Mouse (Mus musculus) midbrain, embryonic 16.5 days (tissue): ENCODE results near the gene Gm20388. TPM values are rescaled to one million over a fixed set of nuclear protein-coding genes. Genes with fewer than 3 reads are reported as not detected.

ENCODE experiments used
- ATAC-seq: fragments of 200-750 bp; cut with Nextera tagmentation; 2 replicates; pipeline ENCODE4 v1.8.0; 2017; ENCODE audit warnings: moderate TSS enrichment
- H3K27ac ChIP-seq: fragments of 300-500 bp; sonication (generic); 2 replicates; pipeline ENCODE4 v1.5.1; 2014; ENCODE audit warnings: mild to moderate bottlenecking, low read length, mixed read lengths
- H3K27me3 ChIP-seq: fragments of 300-500 bp; sonication (generic); 2 replicates; pipeline ENCODE4 v1.6.1; 2014; ENCODE audit warnings: low read depth, low read length, mixed read lengths; ENCODE audit not compliant: control insufficient read depth, insufficient read depth
- H3K36me3 ChIP-seq: fragments of 300-500 bp; sonication (generic); 2 replicates; pipeline ENCODE4 v1.6.1; 2014; ENCODE audit warnings: mild to moderate bottlenecking, low read length, moderate library complexity, mixed read lengths; ENCODE audit not compliant: control insufficient read depth, insufficient read depth
- H3K4me1 ChIP-seq: fragments of 300-500 bp; sonication (generic); 2 replicates; pipeline ENCODE4 v1.6.1; 2014; ENCODE audit warnings: mild to moderate bottlenecking, low read length, mixed read lengths; ENCODE audit not compliant: control insufficient read depth, insufficient read depth
- H3K4me2 ChIP-seq: fragments of 300-500 bp; sonication (generic); 2 replicates; pipeline ENCODE4 v1.6.1; 2014; ENCODE audit warnings: mild to moderate bottlenecking, low read length, mixed read lengths
- H3K4me3 ChIP-seq: fragments of 300-500 bp; sonication (generic); 2 replicates; pipeline ENCODE4 v1.5.1; 2014; ENCODE audit warnings: low read depth, mild to moderate bottlenecking, low read length, moderate library complexity, mixed read lengths
- H3K9ac ChIP-seq: fragments of 300-500 bp; sonication (generic); 2 replicates; pipeline ENCODE4 v1.6.1; 2014; ENCODE audit warnings: low read depth, low read length, mixed read lengths
- H3K9me3 ChIP-seq: fragments of 300-500 bp; sonication (generic); replicated peaks from 2 replicates; pipeline ENCODE4 v1.6.1; 2014; ENCODE audit warnings: mild to moderate bottlenecking, low read length, mixed read lengths; ENCODE audit not compliant: control insufficient read depth, poor library complexity, severe bottlenecking
- whole genome bisulfite sequencing: fragments of 180-500 bp; shearing (Covaris S2); extraction: QIAGEN DNeasy Blood & Tissue Kit; methylation state at CpG from one replicate; pipeline ENCODE4 v1.1.7; 2014; 5-methylcytosine and 5-hydroxymethylcytosine counted together
- polyA plus RNA-seq: library from polyadenylated mRNA; unstranded; fragments of >200 nt; fragmentation: Nextera tagmentation; extraction: Ambion mirVana; gene quantifications from 2 replicates; pipeline ENCODE4 v1.2.1, GENCODE M21; 2015

The Gm20388 gene
- polyA plus RNA-seq, 1 experiment from 2014 or later: 7.5 TPM

- Histone ChIP-seq H3K4me1 (peaks cover 23% of the 10 kb centered on the region), H3K4me2 (peak overlapping the region; percentile 21), H3K27ac (no peak overlapping the region), H3K36me3 (no peaks in the 10 kb centered on the region), H3K27me3 (no peaks in the 10 kb centered on the region), H3K9me3 (no peaks in the 10 kb centered on the region), H3K4me3 (no peak overlapping the region), H3K9ac (no peak overlapping the region)
- no peak for ATAC-seq
- 29% methylated on average over 28 of the region's 28 CpGs for WGBS
Observed at GRCm38 (mm10) chr8:121300501-121301411, 1390.1 kb downstream of the Gm20388 start.

- Histone ChIP-seq H3K4me3 (no peak overlapping the region), H3K4me2 (peak overlapping the region; percentile 21), H3K27me3 (no peaks in the 10 kb centered on the region), H3K36me3 (no peaks in the 10 kb centered on the region), H3K27ac (no peak overlapping the region), H3K9ac (peak overlapping the region; percentile 42), H3K4me1 (peaks cover 17% of the 10 kb centered on the region), H3K9me3 (no peaks in the 10 kb centered on the region)
- 12% methylated on average over 15 of the region's 15 CpGs for WGBS
- ATAC-seq: no peak
Observed at GRCm38 (mm10) chr8:121301431-121301830, 1390.8 kb downstream of the Gm20388 start.

- Histone ChIP-seq H3K27me3 (no peaks in the 10 kb centered on the region), H3K4me3 (no peak overlapping the region), H3K4me1 (peaks cover 11% of the 10 kb centered on the region), H3K36me3 (no peaks in the 10 kb centered on the region), H3K27ac (no peak overlapping the region), H3K9ac (no peak overlapping the region; the same call in 1 of the 2 replicates), H3K4me2 (peak overlapping the region; percentile 21), H3K9me3 (no peaks in the 10 kb centered on the region)
- 77% methylated on average over 10 of the region's 10 CpGs for WGBS
- ATAC-seq: no peak
Observed at GRCm38 (mm10) chr8:121301978-121302649, 1391.5 kb downstream of the Gm20388 start.

- no peak overlapping the region for H3K27ac ChIP-seq
- peaks cover 4% of the 10 kb centered on the region; the same call in 1 of the 2 replicates for H3K4me1 ChIP-seq
- H3K9me3 ChIP-seq: no peaks in the 10 kb centered on the region
- H3K4me3 ChIP-seq: no peak overlapping the region
- H3K4me2 ChIP-seq: no peak overlapping the region
- 80% methylated on average over 7 of the region's 7 CpGs for WGBS
- no peaks in the 10 kb centered on the region for H3K27me3 ChIP-seq
- ATAC-seq: no peak
- no peak overlapping the region for H3K9ac ChIP-seq
- H3K36me3 ChIP-seq: no peaks in the 10 kb centered on the region
Observed at GRCm38 (mm10) chr8:121307723-121308122, 1397.1 kb downstream of the Gm20388 start.

GRCm38 (mm10) chr8:121310976-121311819 is 1400.6 kb downstream of the Gm20388 start:
- no peak for ATAC-seq

GRCm38 (mm10) chr8:121313458-121313857 is 1402.8 kb downstream of the Gm20388 start:
- Histone ChIP-seq H3K27me3 (no peaks in the 10 kb centered on the region), H3K4me2 (no peak overlapping the region), H3K27ac (no peak overlapping the region), H3K36me3 (no peaks in the 10 kb centered on the region), H3K4me1 (peaks cover 4% of the 10 kb centered on the region; the same call in 1 of the 2 replicates), H3K9ac (no peak overlapping the region), H3K9me3 (no peaks in the 10 kb centered on the region), H3K4me3 (no peak overlapping the region)
- 55% methylated on average over 5 of the region's 6 CpGs for WGBS
- ATAC-seq: no peak

More at GRCm38 (mm10) chr8:121310976-121311819, 1400.6 kb downstream of the Gm20388 start:
- H3K4me3 ChIP-seq: no peak overlapping the region
- peaks cover 4% of the 10 kb centered on the region; the same call in 1 of the 2 replicates for H3K4me1 ChIP-seq
- no peaks in the 10 kb centered on the region for H3K9me3 ChIP-seq
- H3K27me3 ChIP-seq: no peaks in the 10 kb centered on the region
- 0 out of 2 replicates have a peak overlapping the region, but pooled peaks have one; percentile 0 for H3K4me2 ChIP-seq
- 28% methylated on average over 25 of the region's 25 CpGs for WGBS
- H3K27ac ChIP-seq: no peak overlapping the region
- H3K9ac ChIP-seq: 0 out of 2 replicates have a peak overlapping the region, but pooled peaks have one; percentile 1
- H3K36me3 ChIP-seq: no peaks in the 10 kb centered on the region

GRCm38 (mm10) chr8:121314036-121314435 is 1403.4 kb downstream of the Gm20388 start:
- H3K4me3 ChIP-seq: no peak overlapping the region
- peaks cover 4% of the 10 kb centered on the region; the same call in 1 of the 2 replicates for H3K4me1 ChIP-seq
- no peak overlapping the region for H3K4me2 ChIP-seq
- H3K27me3 ChIP-seq: no peaks in the 10 kb centered on the region
- H3K9me3 ChIP-seq: no peaks in the 10 kb centered on the region
- H3K36me3 ChIP-seq: no peaks in the 10 kb centered on the region
- WGBS: 75% methylated on average over 5 of the region's 5 CpGs
- H3K27ac ChIP-seq: no peak overlapping the region
- H3K9ac ChIP-seq: no peak overlapping the region
- no peak for ATAC-seq

- Histone ChIP-seq H3K9me3 (no peaks in the 10 kb centered on the region), H3K9ac (no peak overlapping the region), H3K4me1 (peaks cover 4% of the 10 kb centered on the region; the same call in 1 of the 2 replicates), H3K4me3 (no peak overlapping the region), H3K27ac (no peak overlapping the region), H3K36me3 (no peaks in the 10 kb centered on the region), H3K4me2 (no peak overlapping the region), H3K27me3 (no peaks in the 10 kb centered on the region)
- no peak for ATAC-seq
- 68% methylated on average over 3 of the region's 3 CpGs for WGBS
Observed at GRCm38 (mm10) chr8:121315569-121315968, 1404.9 kb downstream of the Gm20388 start.
